Mouse (Mus musculus) embryo, embryonic 11.5 days (tissue): ENCODE measurements around the gene Wnt2b.

ENCODE experiments used
- DNase-seq: peaks from one replicate; pipeline ENCODE4 v3.0.0-alpha.2; 2012; ENCODE audit warnings: low read depth, low spot score

Wnt2b gene

GRCm38 (mm10) chr3:104961066-104962059, at the start of gene Wnt2b:
Wnt2b (minus strand) TSS chr3:104961921.
- no peak for DNase-seq

DNA sequence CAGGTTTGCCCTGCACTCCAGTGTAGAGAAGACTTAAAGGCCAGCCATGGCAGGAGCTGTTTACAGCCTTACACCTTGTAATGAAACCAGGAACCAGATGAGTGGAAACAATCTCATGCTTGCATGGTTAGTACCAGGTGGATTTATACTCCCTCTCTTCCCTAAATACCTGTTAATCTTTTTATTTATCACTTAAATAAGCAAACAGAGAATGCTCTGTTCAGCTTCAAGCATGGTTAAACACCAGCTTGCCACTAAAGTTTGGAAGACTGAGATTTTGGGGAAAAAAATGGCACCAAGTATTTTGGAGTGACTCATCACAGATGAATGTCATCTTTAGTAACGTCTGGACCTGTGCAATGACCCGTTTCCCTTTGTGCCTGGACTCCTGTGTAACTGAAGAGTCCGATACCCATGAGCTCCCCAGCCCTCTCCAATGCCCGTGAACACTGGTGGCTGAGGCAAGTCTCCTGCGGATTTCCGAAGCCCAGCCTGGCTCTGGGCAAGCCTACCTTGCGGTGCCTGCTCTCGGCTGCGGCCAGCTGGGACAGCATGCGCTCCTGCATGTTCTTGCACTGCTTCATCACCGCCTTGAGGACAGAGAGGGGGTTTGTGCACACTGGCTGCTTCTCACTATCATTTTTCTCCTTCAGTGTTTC, 49.1 kb upstream of the Wnt2b start:
- no peak for DNase-seq

DNA sequence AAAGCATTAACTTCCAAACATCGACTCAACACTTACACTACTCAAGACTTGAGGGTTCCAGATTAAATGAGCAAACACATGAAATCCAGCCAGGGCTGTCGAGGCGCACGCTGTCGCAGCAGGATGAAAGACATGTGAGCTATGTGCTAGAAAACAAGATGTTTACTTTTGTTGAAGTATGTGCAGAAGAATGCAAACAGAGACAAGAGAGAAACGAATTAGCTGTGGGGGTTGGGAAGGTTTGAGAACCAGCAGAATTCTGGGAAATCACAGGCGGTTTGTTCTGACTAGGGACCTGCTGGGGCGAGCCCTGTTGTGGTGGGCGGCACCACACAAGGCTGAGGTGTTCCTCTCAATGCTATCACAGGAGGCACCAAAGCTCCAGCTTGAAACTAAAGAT, 46.3 kb upstream of the Wnt2b start:
- DNase-seq = no peak

GRCm38 (mm10) chr3:105006101-105006500, 44.4 kb upstream of the Wnt2b start:
- DNase-seq = no peak

- DNase-seq = no peak
Measured at GRCm38 (mm10) chr3:105005561-105006065, 43.9 kb upstream of the Wnt2b start.

DNA sequence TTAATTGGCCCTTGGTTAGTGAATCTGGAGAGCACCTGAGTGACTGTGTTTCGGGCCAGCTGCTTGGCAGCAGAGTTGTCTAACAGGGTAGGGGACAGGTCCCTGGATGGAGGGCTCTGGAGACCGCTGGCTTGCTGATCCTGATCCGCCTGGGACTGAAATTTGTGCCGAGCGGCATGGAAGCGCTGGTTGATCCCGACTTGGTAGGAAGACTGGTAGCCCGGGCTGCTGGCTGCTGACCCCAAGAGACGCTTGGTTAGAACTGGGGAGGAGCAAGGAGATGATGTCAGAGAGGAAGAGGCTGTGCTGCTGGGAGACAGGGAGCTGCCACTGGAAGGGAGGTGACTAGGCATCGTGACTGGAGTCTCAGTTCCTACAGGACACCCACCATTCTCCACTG, 43.3 kb upstream of the Wnt2b start:
- DNase-seq = no peak

DNA sequence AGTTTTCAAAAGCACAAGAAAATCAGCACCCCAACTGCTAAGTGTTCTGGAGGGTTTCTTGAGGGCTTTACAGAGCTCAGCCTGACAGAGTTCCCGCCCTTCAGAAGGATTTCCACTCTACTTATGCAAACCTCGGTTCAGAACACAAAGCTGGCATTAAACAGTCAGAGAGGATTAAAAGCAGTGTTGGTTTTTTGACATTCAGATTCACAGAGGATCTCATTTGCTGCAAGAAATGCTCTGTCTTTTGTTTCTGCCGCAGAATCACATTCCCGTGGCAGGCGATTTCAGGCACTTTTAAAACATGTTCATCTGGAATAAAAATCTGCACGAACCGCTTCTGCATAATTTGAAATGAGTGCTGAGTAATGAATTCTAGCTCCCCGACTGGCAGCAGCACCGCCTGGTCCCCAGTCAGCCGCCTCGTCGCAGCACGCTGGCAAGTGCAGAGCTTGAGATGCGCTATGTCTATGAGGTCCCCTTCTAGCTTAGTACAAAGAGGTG, 42.3 kb upstream of the Wnt2b start:
- no peak for DNase-seq

- no peak for DNase-seq
Measured at GRCm38 (mm10) chr3:105001374-105001773, 39.7 kb upstream of the Wnt2b start.

DNA sequence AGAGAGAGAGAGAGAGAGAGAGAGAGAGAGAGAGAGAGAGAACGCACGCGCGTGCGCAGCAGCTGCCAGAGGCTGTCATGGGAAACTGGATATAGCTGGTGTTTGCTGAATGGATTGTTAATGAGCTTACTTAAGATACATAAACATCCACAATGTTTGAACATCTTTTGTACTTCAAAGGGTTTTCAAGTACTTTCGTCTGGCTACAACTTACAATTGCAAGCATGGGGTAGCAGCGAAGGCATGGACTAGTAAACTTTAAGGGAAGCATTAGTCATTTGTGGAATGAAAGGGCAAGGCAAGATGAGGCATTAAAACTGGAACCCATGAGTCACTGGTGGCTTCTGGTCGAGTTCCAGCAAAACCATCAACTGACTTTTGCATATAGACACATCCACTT, 38.8 kb upstream of the Wnt2b start:
- DNase-seq = no peak

GRCm38 (mm10) chr3:104997563-104997962, 35.8 kb upstream of the Wnt2b start:
- no peak for DNase-seq

DNA sequence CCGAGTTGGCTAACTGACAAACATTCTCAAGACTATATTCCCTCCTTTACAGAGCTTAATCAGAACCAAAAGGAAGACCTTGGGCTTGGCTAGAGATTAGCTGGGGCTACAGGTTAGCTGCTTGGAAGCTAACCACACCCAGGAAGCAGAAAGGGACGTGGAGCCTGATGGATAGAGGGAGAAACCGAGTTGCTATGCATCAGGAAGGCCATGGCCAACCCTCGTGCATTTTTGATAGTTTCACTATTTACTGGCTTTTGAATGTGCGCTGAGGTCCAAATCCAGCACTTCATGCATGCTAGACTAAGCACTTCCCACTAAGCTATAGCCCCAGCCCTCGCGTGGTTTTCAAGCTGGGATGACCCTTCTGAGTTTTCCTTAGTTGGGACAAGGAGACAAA, 34.0 kb upstream of the Wnt2b start:
- DNase-seq = no peak

GRCm38 (mm10) chr3:104994415-104994841, 32.7 kb upstream of the Wnt2b start:
- DNase-seq = no peak

DNA sequence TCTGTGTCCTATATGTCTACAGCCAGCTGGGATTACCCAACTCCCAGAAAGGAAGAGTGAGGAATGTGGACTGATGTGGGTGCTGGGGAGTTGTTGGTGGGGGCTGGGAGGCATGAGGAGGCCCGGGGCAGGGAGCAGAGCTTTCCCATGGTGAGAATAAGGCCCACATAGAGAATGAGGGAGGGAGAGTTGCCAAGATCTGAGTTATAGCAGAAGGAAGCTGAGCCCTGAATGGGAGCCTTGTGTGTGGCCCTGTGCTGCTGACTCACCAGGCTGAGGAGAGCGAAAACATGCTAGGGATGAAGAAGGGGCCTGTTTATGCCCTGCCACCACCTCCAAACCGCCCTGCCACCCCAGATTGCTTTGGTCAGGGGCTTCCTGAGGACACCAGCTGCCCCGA, 32.1 kb upstream of the Wnt2b start:
- DNase-seq = no peak

DNA sequence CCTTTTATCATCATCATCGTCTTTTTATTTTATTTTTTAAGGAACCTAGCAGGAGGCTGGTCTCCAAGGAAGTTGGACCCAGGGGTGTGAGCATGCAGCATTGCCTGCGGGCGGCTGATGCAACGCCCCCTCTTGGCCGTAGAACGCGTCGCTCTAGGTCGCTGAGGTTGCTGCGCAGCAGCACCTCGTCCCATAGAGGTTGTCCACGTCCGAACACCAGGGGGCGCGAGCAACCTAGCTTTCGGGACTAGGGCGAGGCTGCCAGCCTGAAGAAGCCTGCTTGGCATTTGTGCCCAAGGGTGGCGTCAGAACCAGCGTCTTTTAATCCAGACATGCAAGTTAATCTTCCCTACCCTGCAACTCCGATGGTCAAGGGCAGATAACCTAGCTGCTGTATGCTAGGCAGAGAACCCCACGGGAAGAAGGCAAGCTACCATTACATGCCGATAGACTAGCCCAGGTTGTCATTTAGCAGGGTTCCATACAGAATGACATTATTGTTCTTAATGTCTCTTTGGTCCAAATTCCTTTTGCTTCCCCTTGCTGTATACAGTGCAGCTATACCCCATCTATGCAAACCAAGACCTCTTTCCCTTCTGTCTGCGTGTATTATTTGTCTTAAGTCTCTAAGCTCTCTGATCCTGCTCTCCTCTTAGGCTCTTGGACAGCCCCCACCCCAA, 31.1 kb upstream of the Wnt2b start:
- peak; percentile 73 for DNase-seq

DNA sequence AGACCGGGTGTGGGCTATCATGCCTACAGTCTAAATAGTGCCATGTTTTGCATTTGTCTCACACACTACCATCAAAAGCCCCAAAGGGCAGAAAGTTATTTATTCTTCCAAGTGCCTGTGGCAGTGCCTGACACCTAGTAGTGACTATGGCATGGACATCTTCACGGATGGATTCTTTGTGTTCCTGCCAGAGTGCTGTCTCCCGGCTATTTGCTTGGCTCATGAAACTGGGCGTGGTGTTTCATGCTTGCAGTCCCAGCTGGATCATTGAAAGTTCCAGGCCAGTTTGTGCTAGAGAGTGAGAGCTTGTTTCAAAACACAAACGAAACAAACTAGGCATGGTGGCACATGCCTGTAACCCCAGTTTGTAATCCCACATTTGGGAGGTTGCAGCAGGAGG, 30.0 kb upstream of the Wnt2b start:
- no peak for DNase-seq

GRCm38 (mm10) chr3:104987884-104988283, 26.2 kb upstream of the Wnt2b start:
- DNase-seq = no peak

GRCm38 (mm10) chr3:104979735-104980134, 18.0 kb upstream of the Wnt2b start:
- DNase-seq = no peak

DNA sequence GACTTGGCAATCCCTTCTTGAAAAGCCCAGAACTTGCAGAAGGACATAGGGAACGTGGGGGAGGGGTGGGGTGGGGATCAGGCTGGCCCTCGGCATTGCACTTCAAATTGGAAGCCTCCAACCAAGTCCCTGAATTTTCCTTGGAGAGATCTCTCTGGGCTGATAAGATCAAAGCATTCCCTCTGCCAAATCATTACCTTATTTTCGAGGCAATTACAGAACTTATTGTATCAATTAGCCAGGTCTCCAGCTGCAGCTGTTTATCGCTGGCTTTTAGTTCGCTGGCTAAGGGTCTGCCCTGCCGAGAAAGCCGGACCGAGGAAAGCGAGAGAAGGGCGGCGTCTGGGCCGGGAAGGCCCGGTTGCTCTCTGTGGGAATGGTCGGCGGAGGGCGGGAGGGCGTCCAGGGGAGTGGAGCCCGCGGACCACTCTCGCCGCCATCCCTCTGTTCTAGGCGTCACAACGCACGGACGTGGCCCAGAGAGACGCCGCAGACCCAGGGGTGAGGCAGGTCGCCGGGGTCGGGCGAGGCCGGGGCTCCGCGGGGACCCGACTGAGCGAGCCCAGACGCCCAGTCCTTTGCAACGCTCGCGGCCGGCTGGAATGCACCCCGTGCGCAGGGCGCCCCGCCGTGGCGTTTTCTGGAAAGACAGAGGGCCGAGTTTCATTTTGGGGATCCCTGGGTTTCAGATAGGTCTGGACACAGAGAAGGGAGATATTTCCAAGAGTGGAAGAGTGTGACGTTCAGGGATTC, 6.0 kb upstream of the Wnt2b start:
- DNase-seq = peak; percentile 63

DNA sequence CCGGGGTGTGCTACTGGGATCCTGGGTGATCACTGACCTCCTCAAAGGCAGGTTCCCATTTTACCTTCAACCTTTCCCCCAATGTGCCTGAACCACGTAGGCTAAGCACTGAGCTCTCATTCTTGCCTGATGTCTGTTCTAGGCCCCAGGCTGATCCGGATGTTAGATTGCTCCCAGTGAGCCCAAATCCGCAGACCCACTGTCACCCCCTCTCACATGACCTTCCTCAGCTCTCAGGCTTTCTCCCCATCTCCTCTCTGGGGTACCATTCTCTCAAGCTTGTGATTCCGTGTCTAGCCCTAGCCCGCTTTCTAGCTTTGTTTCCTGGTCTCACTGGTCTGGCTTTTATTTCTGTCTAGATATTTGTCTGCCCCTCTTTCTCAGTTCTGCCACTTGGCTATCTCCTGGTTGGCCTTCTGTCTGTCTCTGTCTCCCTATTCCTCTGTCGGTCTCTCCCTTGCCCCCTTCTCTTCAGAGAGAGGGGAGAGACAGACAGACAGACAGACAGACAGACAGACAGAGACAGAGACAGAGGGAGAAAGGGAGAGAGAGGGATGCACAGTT, 4.4 kb upstream of the Wnt2b start:
- no peak for DNase-seq

- no peak for DNase-seq
Measured at GRCm38 (mm10) chr3:104965070-104965855, 3.5 kb upstream of the Wnt2b start.
